Mouse (Mus musculus): ENCODE measurements at regions not wholly inside any gene's neighbourhood (a gene's known extent, or its start where the extent isn't known, plus 50 kb on each side); places are given as distances from the start of the nearest gene placed in this dataset.

- no peaks in the 10 kb centered on the region for H3K4me1 ChIP-seq (ENCODE audit: control insufficient read depth, insufficient read depth, low read length)
- no peak overlapping the region for H3K9ac ChIP-seq (ENCODE audit: low read depth, low read length, severe bottlenecking)
- ATAC-seq (ENCODE audit: low FRiP score, low read depth) (no peak), DNase-seq (ENCODE audit: low spot score) (no peak)
- no peak for TF ChIP-seq POLR2A (IDR thresholded peaks at IDR 0.05; ENCODE audit: borderline replicate concordance, extremely low read depth, insufficient read depth, insufficient read length)
- no peak overlapping the region for H3K4me3 ChIP-seq (replicated peaks; ENCODE audit: low read length)
- no peak overlapping the region for H3K4me2 ChIP-seq (replicated peaks; ENCODE audit: low read depth, low read length, severe bottlenecking)
- no peaks in the 10 kb centered on the region for H3K27me3 ChIP-seq (ENCODE audit: control insufficient read depth, insufficient read depth, low read length)
- 62% methylated on average over 1 of the region's 1 CpGs for WGBS
- no peaks in the 10 kb centered on the region for H3K36me3 ChIP-seq (ENCODE audit: control insufficient read depth, insufficient read depth, low read length)
- no peak overlapping the region for H3K27ac ChIP-seq (replicated peaks; ENCODE audit: low read depth, low read length)
- no peaks in the 10 kb centered on the region for H3K9me3 ChIP-seq (ENCODE audit: control insufficient read depth, low read length)
Measured at GRCm38 (mm10) chrX:77082716-77083115, 428.1 kb upstream of the Tbl1x start.

DNA sequence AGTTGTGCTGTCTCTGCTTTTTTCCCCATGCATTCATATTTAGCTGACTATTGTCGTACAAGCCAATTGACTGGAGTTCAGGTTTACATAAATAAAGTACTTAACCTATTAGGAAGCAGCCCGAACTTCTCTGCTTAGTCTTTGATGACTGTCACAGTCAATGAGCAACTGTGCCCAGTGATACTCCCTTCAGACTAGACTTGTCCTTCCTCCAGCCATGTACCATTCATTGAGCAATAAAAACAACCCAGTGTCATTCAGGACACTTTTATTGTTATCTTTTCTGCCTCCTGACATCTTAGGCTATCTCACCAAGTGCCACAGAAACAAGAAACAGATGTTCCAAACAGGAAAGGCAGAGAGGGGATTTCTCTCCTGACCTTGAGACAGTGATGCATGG, 389.1 kb upstream of the Tbl1x start:
- TF ChIP-seq POLR2A (IDR thresholded peaks at IDR 0.05; ENCODE audit: borderline replicate concordance, extremely low read depth, insufficient read depth, insufficient read length), result no peak
- 58% methylated on average over 2 of the region's 2 CpGs for WGBS
- Histone ChIP-seq H3K4me3 (replicated peaks; ENCODE audit: low read length) (no peak overlapping the region), H3K9me3 (ENCODE audit: control insufficient read depth, low read length) (no peaks in the 10 kb centered on the region), H3K4me2 (replicated peaks; ENCODE audit: low read depth, low read length, severe bottlenecking) (no peak overlapping the region), H3K9ac (ENCODE audit: low read depth, low read length, severe bottlenecking) (no peak overlapping the region), H3K36me3 (ENCODE audit: control insufficient read depth, insufficient read depth, low read length) (no peaks in the 10 kb centered on the region), H3K27me3 (ENCODE audit: control insufficient read depth, insufficient read depth, low read length) (no peaks in the 10 kb centered on the region), H3K27ac (replicated peaks; ENCODE audit: low read depth, low read length) (no peak overlapping the region), H3K4me1 (ENCODE audit: control insufficient read depth, insufficient read depth, low read length) (no peaks in the 10 kb centered on the region)
- no peak for ATAC-seq (ENCODE audit: low FRiP score, low read depth)
- no peak for DNase-seq (ENCODE audit: low spot score)
